Mouse (Mus musculus) 416B (cell line): Measurements from ENCODE around the gene Ankrd52.

Source experiments
- DNase-seq: peaks from one replicate; pipeline ENCODE4 v3.0.0; 2011; ENCODE audit warnings: low read depth

Ankrd52 gene

GRCm38 (mm10) chr10:128370021-128370420, 6.9 kb upstream of the Ankrd52 start:
- DNase-seq, result no peak

GRCm38 (mm10) chr10:128370601-128371000, 6.3 kb upstream of the Ankrd52 start:
- no peak for DNase-seq

DNA sequence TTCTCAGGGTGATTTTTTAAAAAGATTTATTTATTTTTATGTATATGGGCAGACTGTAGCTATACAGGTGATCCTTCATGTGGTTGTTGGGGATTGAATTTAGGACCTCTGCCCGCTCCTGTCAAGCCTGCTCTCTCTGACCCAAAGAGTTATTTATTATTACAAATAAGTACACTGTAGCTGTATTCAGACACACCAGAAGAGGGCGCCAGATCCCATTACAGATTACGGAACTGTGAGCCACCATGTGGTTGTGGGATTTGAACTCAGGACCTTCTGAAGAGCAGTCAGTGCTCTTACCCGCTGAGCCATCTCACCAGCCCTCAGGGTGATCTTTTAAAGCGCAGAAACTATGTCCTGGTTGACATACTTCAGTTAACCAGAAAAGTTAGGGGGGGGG, 4.8 kb upstream of the Ankrd52 start:
- DNase-seq, result no peak

DNA sequence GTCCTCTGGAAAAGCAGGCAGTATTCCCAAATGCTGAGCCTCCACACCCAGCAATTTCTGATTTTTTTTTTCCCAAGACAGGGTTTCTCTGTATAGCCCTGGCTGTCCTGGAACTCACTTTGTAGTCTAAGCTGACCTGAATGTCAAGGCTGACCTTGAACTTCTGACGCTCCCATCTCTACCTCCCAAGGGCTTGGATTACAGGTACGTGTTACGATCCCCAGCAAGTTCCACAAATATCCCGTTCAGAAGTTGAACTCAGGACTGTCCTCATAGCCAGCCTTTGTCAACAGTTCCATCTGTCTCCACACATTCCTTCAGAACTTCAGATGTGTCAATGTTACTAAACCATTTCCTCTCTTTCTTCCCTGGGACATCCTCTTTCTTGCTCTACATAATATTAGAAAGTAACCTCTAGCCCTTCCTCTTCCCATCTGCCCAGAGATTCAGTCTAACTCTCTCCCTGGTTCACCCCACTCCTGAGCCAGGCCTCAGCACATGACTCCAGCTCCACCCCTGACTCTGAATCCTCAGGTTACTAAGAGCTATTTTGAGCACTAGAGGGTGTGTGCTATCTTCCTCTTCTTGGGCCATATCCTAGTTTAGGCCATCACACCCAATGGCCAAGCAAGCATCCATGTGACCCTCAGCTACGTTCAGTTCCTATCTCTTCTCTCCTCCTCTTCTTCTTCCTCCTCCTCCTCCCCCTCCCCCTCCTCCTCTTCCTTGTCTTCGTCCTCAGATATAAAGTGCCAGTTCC, 3.7 kb upstream of the Ankrd52 start:
- DNase-seq, result peak; percentile 93

- peak; percentile 89 for DNase-seq
These were observed 2.5 kb upstream of the Ankrd52 start for GRCm38 (mm10) chr10:128374393-128374792.

- no peak for DNase-seq
These were observed 838 bp upstream of the Ankrd52 start for GRCm38 (mm10) chr10:128376099-128376454.

DNA sequence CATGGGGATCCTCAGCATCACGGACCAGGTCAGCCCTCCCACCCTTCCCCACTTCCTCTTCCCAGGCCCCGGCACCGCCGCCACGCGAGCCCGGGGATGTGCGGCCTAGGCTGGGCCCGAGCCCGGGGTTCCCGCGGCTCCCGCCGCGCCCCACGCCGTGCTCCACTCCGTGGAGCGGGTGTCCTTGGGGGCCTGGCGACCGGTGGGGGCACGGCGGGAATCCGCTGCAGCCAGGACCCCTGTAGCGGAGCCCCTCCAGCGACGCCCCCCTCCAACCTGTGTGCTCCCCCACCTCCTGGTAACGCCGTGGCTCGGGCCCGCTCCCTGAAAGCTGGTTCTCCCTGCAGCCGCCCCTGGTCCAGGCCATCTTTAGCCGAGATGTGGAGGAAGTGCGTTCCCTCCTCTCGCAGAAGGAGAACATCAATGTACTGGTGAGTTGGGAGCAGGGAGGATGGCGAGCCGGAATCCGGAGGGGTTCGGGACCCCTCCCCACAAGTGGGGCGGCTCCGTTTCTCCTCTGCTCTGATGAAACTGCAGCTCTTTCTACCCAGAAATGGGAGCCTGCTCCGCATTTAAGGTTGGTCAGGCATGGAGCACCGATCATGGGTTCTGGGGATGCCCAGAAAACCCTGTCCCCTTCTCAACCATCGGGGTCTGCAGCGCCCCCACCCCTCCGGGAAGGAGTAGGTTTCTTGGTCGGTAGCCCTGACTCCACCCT, 466 bp downstream of the Ankrd52 start:
- peak; percentile 27 for DNase-seq

DNA sequence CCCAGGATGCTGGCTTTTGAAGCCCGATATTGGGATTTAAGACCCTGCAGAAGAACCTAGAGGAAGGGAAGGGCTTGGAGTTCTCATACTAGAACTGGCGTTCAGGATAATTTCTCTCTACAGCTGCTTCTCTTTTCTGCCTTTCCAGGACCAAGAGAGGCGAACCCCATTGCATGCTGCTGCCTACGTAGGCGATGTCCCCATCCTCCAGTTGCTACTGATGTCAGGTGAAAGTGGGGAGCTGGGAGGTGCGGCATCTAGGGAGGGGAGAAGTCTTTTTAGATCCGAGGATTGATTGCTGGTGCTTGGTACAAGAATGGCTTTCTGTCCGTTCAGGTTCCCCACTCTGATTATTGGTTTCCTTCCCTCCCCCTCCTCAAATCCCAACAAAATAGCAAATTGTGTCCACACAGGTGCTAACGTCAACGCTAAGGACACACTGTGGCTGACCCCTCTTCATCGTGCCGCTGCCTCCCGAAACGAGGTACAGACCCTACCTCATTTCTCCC, 1.1 kb downstream of the Ankrd52 start:
- DNase-seq, result no peak

DNA sequence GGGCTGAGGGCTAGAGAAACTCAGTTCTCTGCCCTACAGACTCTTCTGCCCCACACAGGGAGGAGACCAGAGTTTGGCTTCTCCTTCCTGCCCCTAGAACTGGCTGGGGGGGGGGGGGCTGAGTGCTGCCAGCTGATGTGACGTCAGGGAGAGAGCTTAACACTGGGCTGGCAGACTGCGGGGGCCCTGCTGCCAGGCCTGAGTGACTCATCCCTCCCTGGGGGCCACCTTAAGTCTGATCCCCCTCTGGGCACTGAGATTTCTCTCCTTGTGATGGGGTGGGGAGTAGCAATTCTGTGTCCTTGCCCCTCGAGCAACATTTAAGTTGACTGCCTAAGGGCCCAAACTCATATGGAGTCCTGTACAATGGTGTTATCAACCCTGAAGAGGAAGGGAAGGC, 1.5 kb downstream of the Ankrd52 start:
- peak; percentile 14 for DNase-seq

GRCm38 (mm10) chr10:128379260-128379659, 2.3 kb downstream of the Ankrd52 start:
- DNase-seq, result peak; percentile 28

DNA sequence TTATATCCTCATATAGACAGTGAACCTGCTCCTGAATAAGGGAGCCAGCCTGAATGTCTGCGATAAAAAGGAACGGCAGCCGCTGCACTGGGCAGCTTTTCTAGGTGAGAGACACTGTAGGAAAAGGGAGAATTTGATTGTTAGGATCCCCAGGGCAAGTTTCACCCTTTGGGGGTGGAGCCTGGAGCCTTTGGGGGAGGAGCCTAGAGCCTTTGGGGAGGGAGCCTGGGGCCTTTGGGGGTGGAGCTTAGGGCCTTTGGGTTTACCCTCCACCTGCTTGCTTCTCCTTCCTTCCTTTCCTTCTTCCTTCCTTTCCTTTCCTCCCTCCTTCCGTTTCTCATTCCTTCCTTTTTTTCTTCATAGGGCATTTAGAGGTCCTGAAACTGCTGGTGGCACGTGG, 3.6 kb downstream of the Ankrd52 start:
- DNase-seq, result peak; percentile 16

GRCm38 (mm10) chr10:128382482-128382881, 5.6 kb downstream of the Ankrd52 start:
- no peak for DNase-seq

DNA sequence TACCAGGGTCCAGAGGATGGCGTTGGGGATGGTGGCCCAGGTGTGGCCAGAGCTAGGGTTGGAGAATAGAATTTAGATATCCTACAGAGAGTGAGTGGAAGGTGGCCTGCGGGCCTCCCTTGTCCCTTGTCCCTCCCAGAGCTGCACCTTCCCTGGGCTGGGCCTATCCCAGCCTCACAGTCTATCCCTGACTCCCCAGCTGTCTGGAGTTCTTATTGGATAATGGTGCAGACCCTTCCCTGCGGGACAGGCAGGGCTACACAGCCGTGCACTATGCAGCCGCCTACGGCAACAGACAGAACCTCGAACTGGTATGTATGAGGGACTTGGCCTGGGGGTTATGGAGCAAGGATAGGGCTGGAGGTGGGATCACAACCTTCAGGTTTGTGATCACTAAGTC, 9.0 kb downstream of the Ankrd52 start:
- DNase-seq, result no peak

DNA sequence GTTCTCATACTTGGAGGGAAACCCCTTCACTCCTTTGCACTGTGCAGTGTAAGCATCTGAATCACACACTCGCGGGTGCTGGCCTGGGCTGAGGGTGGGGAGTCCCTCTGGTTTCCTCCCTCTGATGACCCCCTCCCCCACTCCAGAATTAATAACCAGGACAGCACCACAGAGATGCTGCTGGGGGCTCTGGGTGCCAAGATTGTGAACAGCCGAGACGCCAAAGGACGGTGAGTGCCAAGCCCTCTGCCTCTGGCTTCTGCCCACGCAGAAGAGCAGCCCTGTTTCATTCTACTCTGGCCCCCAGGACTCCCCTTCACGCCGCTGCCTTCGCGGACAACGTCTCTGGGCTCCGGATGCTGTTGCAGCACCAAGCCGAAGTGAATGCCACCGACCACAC, 12.0 kb downstream of the Ankrd52 start:
- DNase-seq, result no peak

DNA sequence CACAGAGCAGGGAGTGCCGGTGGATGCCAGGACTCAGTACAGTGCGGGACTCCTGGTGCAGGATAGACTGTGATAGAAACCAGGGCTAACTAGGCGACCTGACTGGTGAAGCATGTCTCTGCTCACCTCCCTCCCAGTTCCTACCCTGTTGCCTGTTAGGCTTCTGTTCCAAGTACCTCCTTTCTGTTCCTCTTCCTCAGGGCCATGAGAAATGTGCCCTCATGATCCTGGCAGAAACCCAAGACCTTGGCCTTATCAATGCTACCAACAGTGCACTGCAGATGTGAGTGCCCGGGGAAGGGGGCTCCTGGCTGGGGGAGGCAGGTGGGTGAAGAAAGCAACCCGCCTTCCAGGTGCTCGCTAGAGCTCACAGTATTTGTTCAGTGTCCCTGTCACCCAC, 12.7 kb downstream of the Ankrd52 start:
- no peak for DNase-seq

- DNase-seq, result no peak
These were observed 13.5 kb downstream of the Ankrd52 start for GRCm38 (mm10) chr10:128390366-128390765.

GRCm38 (mm10) chr10:128391850-128392249, 14.9 kb downstream of the Ankrd52 start:
- DNase-seq, result no peak

DNA sequence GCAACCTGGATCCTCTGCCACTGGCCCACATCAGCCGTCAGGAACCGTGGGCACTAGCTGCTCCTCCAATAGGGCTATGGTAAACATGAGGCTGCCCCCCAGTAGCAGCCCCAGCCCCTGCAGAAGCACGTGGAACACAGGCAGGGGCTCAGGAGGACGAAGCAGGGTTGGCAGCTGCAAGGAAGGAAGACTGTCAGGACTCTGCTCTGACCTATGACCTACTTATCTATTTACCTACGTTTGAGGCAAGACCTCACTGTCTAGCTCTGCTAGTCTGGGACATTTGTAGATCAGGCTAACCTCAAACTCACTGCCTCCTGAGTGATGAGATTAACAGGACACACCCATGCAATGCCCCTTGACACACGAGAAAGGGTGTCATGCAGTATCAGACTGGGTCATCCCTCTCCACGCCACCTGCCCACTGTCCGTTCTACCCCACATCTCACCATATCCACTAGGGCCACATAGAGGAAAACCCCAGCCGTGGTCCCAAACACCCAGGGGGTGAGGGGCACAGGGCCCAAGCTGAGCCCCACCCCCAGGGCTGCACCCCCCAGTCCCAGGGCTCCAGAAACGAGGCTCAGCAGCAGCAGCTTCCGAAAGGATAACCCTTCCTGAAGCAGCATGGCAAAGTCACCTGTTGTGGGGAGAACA, 19.2 kb downstream of the Ankrd52 start:
- no peak for DNase-seq

DNA sequence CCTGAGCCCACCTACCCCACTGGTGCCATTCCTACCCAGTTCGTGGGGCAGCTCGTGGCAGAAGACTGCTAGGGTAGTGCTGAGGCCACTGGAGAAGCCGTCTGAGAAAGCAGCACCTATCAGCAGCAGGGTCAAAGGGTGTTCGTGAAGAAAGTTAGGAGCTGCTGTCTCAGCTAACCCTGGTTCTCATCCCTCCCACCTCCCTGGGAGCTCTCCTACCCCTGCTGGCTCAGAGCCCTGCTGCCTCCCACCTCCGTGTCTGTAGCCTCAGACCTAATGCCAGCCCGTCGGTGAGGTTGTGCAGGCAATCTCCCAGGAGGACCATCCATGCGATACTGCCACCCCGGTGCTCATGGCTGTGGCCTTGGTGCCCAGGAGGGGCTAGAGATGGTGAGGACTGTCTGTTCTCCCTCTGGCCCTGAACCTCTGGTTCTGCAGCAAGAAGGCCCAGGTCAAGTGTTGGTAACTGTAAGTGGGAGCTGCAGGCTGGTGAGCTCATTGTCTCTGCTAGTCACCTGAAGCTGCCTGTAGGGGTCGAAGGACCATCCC, 19.9 kb downstream of the Ankrd52 start:
- no peak for DNase-seq

DNA sequence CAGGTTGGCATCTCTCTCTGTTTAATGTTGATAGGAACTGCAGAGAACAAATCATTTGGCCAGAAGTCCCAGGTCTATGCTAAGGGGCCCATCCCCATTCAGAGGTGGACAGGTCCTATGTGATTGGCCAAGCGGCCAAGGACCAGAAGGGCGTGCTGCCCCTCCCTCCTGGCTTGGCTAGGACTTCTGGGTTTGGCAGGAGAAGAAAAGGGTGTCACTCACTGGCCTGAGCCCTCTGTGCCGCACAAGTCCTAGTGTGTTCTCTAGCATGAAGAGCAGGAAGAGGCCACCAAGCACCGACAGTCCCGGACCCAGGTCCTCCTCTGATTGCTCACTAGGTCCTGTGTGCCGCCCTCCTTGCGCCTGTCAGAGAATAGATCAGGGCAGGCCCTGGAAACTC, 20.6 kb downstream of the Ankrd52 start:
- DNase-seq, result no peak

GRCm38 (mm10) chr10:128400338-128400737, 23.4 kb downstream of the Ankrd52 start:
- DNase-seq, result no peak

DNA sequence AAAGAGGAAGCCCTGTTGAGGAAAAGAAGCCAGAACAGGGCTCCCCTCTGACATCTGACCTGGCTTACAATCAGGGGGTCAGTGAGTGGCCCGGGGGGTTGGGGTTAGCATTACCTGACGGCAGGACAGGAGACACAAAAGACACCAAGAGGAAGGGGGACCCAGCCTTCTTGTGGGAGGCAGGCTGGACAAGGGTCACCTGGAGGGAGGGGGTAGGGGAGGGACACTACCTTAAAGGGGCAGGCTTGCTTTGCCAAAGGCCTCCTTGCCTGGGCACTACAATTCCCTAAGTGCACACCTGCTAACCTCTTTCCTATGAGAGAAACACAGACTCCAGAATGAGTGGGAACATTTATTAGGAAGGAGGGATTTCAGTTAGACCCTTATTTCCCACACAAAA, 24.1 kb downstream of the Ankrd52 start, which contains the start of gene Slc39a5:
Gene Slc39a5, minus strand, starts transcription at position 174 of the 400 bp plus-strand sequence.
- no peak for DNase-seq

DNA sequence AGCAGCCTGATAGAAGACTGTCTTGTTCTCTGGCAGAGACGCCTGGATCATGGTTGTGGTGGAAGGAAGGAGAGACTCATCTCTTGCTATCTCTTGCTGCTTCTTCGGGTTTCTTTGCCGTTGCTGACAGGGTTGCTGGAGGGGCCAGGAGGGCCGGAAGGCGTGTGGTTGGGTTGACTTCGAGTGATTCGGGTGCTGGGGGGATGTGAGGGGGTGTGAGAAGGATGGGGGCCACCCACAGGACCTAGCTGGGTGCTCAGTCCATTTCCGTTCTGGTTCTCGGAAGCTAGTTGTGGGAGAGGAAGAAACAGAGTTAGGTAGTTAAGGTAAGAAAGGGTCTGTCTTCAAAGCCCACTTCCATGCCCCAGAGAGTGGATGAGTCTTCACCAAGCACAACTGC, 24.7 kb downstream of the Ankrd52 start:
- no peak for DNase-seq
